Mouse (Mus musculus) heart, embryonic 15.5 days (tissue): ENCODE measurements at regions not wholly inside any gene's neighbourhood (a gene's known extent, or its start where the extent isn't known, plus 50 kb on each side); places are given as distances from the start of the nearest gene placed in this dataset.

Experiments
- ATAC-seq: fragments of 200-750 bp; cut with Nextera tagmentation; replicated peaks from 2 replicates; pipeline ENCODE4 v1.8.0; 2017; ENCODE audit warnings: low read depth, moderate TSS enrichment; ENCODE audit not compliant: insufficient number of reproducible peaks, insufficient read depth, low FRiP score
- H3K27ac ChIP-seq: fragments of 300-500 bp; sonication (generic); 2 replicates; pipeline ENCODE4 v1.5.1; 2015; ENCODE audit warnings: mild to moderate bottlenecking, inconsistent platforms
- H3K27me3 ChIP-seq: fragments of 300-500 bp; sonication (generic); 2 replicates; pipeline ENCODE4 v1.6.1; 2015; ENCODE audit warnings: inconsistent platforms
- H3K36me3 ChIP-seq: fragments of 300-500 bp; sonication (generic); 2 replicates; pipeline ENCODE4 v1.6.1; 2015; ENCODE audit warnings: mild to moderate bottlenecking, inconsistent platforms
- H3K4me1 ChIP-seq: fragments of 300-500 bp; sonication (generic); replicated peaks from 2 replicates; pipeline ENCODE4 v1.6.1; 2015; ENCODE audit warnings: inconsistent platforms
- H3K4me2 ChIP-seq: fragments of 300-500 bp; sonication (generic); 2 replicates; pipeline ENCODE4 v1.6.1; 2015; ENCODE audit warnings: inconsistent platforms, mild to moderate bottlenecking, moderate library complexity
- H3K4me3 ChIP-seq: fragments of 300-500 bp; sonication (generic); 2 replicates; pipeline ENCODE4 v1.5.1; 2015; ENCODE audit warnings: mild to moderate bottlenecking, inconsistent platforms
- H3K9ac ChIP-seq: fragments of 300-500 bp; sonication (generic); 2 replicates; pipeline ENCODE4 v1.6.1; 2015; ENCODE audit warnings: mild to moderate bottlenecking, inconsistent platforms
- H3K9me3 ChIP-seq: fragments of 300-500 bp; sonication (generic); replicated peaks from 2 replicates; pipeline ENCODE4 v1.6.1; 2016; ENCODE audit warnings: inconsistent platforms
- WGBS: fragments of 180-500 bp; shearing (Covaris S2); methylation state at CpG from one replicate; pipeline ENCODE4 v1.1.7; 2015; ENCODE audit warnings: mixed read lengths; 5-methylcytosine and 5-hydroxymethylcytosine counted together

DNA sequence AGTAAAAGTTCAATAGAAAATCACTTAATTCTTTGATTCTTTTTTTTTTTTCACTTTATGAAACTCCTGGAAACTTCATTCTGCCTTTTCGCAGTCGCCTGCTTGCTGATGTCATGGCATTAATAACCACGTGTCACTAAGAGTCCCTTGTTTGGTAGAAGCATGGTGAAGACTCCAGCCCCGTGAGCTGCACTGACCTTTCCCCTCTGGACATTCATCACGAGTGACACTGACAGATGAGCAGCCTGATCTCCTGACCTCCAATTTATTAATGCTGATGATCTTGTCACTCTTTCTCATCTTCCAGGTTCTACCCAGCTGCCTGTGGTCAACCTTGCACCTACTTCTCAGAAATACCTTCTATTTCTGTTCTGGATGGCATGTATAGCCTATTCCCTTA lies 867.1 kb upstream of the Slit2 start:
- no peak overlapping the region for H3K4me2 ChIP-seq
- H3K9me3 ChIP-seq = no peaks in the 10 kb centered on the region
- no peaks in the 10 kb centered on the region for H3K27me3 ChIP-seq
- no peak for ATAC-seq
- no peak overlapping the region for H3K4me3 ChIP-seq
- WGBS = 71% methylated on average over 5 of the region's 5 CpGs
- H3K36me3 ChIP-seq = no peaks in the 10 kb centered on the region
- no peak overlapping the region for H3K9ac ChIP-seq
- no peaks in the 10 kb centered on the region for H3K4me1 ChIP-seq
- no peak overlapping the region for H3K27ac ChIP-seq

DNA sequence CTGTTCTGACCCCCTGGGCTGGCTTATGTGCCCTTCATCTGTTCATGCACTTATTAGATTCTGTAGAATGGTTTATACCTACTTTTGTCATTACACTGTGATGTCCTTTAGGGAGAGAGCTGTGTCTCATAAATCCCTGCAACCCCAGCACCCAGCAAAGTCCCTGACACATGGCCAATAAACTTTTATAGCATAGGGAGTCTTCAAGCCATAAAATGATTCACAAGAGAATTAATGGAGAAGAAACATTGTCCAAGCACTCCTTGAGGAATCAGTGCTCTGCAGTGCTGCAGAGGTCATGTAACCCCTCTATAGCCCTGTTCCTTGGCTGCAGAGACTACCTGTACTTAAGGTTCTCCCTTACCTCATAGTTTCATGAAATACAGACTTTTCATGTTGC lies 887.2 kb upstream of the Slit2 start:
- Histone ChIP-seq H3K27me3 (no peaks in the 10 kb centered on the region), H3K9me3 (no peaks in the 10 kb centered on the region), H3K36me3 (no peaks in the 10 kb centered on the region), H3K4me1 (no peaks in the 10 kb centered on the region), H3K4me2 (no peak overlapping the region), H3K27ac (no peak overlapping the region), H3K4me3 (no peak overlapping the region), H3K9ac (no peak overlapping the region)
- ATAC-seq = no peak

DNA sequence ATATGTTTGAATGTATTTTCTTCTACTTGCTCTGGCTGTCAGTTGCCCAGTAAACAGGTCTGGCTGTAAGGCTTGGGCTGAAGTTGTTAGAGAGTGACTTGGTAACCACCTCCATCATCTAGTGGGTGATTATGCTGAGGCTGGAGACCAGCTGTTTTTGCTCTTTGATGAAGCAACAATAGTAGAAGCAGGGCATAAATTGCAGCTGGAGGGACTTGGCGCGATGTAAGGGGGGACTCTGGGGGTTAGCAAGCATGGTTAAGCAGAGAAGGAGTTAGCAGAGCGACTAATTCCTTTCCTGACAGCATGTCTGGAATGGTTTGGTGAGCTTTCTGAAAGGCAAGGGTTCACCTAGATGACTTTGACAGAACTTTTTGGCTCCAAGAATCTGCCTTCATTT lies 930.0 kb upstream of the Slit2 start:
- 64% methylated on average over 3 of the region's 3 CpGs for WGBS
- H3K9me3 ChIP-seq = no peaks in the 10 kb centered on the region
- no peak overlapping the region for H3K4me3 ChIP-seq
- no peak overlapping the region for H3K9ac ChIP-seq
- no peak overlapping the region for H3K4me2 ChIP-seq
- H3K27ac ChIP-seq = no peak overlapping the region
- no peaks in the 10 kb centered on the region for H3K27me3 ChIP-seq
- no peaks in the 10 kb centered on the region for H3K4me1 ChIP-seq
- H3K36me3 ChIP-seq = no peaks in the 10 kb centered on the region
- ATAC-seq = no peak

DNA sequence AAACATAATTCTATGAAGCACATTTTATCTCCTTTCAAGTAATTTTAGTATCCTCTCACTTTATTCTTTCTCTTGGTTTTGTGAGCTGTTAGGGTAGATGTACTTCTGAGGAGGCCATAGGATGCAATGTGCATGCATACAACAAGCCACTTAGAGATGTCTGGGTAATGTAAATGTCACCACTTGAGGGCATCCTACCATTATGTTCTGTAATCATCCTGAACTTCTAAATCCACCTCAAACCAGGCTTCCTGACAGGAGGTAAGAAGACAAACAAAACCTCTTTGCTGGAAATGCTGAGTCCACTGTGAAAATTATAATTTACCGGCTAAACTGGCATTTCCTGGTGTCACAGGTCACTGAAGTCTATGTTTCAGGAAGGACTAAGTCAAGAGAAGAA lies 946.2 kb upstream of the Slit2 start:
- no peak for ATAC-seq
- 27% methylated on average over 1 of the region's 1 CpGs for WGBS

DNA sequence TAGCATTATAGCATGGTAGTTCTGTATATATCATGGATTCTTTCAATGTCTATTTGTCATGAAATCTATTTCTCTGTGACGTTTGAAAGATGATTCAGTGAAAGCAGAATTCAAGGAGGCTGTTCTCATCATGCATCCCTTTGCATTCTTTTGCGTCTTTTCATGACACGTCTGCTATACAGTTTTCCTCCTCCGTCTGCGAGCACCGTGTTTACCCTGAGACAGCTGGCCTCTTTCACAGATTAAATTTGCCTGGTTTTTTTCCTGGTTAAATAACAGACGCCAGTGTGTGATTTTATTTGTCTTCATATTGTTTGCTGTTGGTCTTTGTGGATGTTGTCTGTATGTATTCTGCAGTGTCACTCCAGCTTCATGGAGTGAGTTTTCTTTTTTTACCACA lies 948.9 kb upstream of the Slit2 start:
- Histone ChIP-seq H3K4me2 (no peak overlapping the region), H3K4me3 (no peak overlapping the region), H3K36me3 (no peaks in the 10 kb centered on the region), H3K27ac (no peak overlapping the region), H3K9ac (no peak overlapping the region), H3K9me3 (no peaks in the 10 kb centered on the region), H3K27me3 (no peaks in the 10 kb centered on the region), H3K4me1 (no peaks in the 10 kb centered on the region)
- WGBS = 56% methylated on average over 7 of the region's 7 CpGs
- ATAC-seq = no peak

More for the DNA sequence above, 946.2 kb upstream of the Slit2 start:
- no peak overlapping the region for H3K9ac ChIP-seq
- no peaks in the 10 kb centered on the region for H3K4me1 ChIP-seq
- H3K9me3 ChIP-seq = no peaks in the 10 kb centered on the region
- no peak overlapping the region for H3K4me2 ChIP-seq
- H3K36me3 ChIP-seq = no peaks in the 10 kb centered on the region
- H3K27me3 ChIP-seq = no peaks in the 10 kb centered on the region
- H3K27ac ChIP-seq = no peak overlapping the region
- no peak overlapping the region for H3K4me3 ChIP-seq

DNA sequence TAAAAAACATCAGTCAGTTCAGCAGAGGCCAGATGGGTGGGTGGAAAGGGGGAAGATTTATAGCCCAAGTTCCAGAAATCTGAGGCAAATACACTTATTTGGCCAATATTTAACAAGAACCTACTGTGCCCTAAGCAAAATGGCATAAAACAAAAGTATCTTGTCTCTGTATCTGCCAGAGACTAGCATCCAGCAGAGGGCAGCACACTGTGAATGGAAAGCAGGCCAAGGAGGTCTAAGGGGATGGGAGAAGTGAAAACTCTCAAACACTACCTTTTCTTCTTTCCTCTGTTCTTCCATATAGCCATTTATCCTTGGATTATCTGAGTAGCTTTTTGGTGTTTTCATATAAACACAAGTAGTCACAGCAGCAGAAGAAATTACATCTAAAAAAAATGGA lies 968.6 kb upstream of the Slit2 start:
- Histone ChIP-seq H3K4me1 (no peaks in the 10 kb centered on the region), H3K4me2 (no peak overlapping the region), H3K9ac (no peak overlapping the region), H3K27ac (no peak overlapping the region), H3K27me3 (no peaks in the 10 kb centered on the region), H3K9me3 (no peaks in the 10 kb centered on the region), H3K4me3 (no peak overlapping the region), H3K36me3 (no peaks in the 10 kb centered on the region)
- no peak for ATAC-seq

DNA sequence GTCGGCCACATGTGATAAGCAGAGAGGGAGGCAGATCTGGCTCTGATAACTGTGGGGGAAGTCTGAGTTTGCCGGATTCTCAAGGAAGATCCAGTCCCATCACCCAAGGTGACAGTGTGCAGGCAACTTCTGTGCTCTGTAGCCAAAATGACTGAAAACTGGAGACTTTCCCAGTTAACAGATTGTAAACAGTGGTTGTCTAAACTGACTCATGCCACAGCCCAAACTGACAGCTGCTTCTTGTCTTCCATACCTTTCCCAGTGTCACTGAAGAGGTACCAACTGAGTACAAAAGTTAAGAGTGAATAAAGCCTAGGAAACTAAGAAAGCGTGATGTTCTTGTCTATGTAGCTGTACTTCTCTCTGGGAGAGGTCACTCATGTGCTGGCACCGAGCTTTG lies 990.4 kb upstream of the Slit2 start:
- ATAC-seq = no peak
- Histone ChIP-seq H3K36me3 (no peaks in the 10 kb centered on the region), H3K9ac (no peak overlapping the region), H3K4me3 (no peak overlapping the region), H3K27me3 (no peaks in the 10 kb centered on the region), H3K4me1 (no peaks in the 10 kb centered on the region), H3K4me2 (no peak overlapping the region), H3K9me3 (no peaks in the 10 kb centered on the region), H3K27ac (no peak overlapping the region)
- 38% methylated on average over 4 of the region's 4 CpGs for WGBS

DNA sequence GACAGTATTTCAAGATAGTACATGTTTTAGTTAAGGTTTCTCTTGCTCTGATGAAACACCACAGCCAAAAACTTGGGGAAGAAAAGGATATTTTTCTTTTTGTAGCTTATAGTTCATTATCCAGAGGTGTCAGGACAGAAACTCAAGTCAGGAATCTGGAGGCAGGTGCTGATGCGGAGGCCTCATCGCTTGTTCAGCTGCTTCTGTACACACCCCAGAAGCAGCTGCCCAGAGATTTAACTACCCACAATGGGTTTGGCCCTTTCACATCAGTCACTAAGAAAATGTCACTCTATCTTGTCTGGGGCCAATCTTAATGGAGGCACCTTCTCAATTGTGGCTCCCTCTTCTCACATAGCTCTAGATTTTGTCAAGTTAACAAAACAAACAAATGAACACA lies 996.4 kb upstream of the Slit2 start:
- no peaks in the 10 kb centered on the region for H3K27me3 ChIP-seq
- no peak overlapping the region for H3K4me3 ChIP-seq
- no peak for ATAC-seq
- no peaks in the 10 kb centered on the region for H3K4me1 ChIP-seq
- no peaks in the 10 kb centered on the region for H3K36me3 ChIP-seq
- H3K9me3 ChIP-seq = no peaks in the 10 kb centered on the region
- H3K27ac ChIP-seq = no peak overlapping the region
- no peak overlapping the region for H3K9ac ChIP-seq
- no peak overlapping the region for H3K4me2 ChIP-seq
- WGBS = 79% methylated on average over 2 of the region's 2 CpGs

DNA sequence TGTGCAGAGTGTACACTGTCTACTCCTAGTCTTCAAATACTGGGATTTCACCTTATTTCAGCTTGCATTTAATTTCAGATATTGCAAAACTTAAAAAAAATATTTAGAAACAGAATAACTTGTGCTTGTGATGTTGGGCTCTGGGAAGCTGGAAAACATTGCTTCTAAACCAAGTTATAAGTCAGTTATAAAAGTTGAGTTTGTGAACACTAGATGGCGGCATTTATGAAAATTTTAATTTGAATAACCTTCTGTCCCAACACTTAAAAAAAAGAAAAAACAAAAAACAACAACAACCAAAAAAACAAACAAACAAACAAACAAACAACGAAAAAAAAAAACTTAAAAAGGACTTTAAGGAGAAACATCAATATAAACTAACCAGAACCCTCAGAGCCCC lies 1002.6 kb upstream of the Slit2 start:
- Histone ChIP-seq H3K27ac (no peak overlapping the region), H3K9me3 (no peaks in the 10 kb centered on the region), H3K36me3 (no peaks in the 10 kb centered on the region), H3K4me1 (no peaks in the 10 kb centered on the region), H3K9ac (no peak overlapping the region), H3K4me2 (no peak overlapping the region), H3K4me3 (no peak overlapping the region), H3K27me3 (no peaks in the 10 kb centered on the region)
- no peak for ATAC-seq
- 72% methylated on average over 2 of the region's 2 CpGs for WGBS

DNA sequence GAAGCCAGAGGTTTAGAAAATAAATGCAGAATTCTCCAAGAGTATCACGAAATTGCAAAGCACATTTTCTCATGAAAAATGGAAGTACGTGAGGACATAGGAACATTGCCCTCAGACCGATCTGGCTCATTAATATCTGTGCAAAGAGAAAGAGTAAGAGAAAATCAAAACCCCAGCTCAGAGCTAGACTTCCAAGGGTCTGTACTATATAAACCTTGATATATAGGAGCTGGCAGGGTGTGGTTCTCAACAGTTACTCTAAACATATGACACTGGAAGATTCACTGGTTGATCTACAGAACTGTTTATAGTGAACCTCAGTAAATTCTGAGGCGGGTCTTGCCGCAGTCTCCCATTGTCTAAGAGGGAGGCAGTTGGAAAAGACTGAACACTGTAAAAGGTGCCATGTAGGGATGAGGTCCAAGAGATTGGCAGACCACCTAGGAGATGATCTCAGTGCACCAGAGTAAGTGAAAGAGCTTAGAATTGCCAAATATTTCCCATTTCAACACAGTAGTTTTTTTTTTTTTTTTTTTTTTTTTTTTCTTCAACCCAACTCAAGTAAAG lies 1014.0 kb upstream of the Slit2 start:
- 82% methylated on average over 5 of the region's 5 CpGs for WGBS
- no peaks in the 10 kb centered on the region for H3K36me3 ChIP-seq
- H3K4me3 ChIP-seq = no peak overlapping the region
- H3K27me3 ChIP-seq = no peaks in the 10 kb centered on the region
- H3K9me3 ChIP-seq = no peaks in the 10 kb centered on the region
- no peak for ATAC-seq
- H3K4me2 ChIP-seq = no peak overlapping the region
- H3K27ac ChIP-seq = no peak overlapping the region
- no peak overlapping the region for H3K9ac ChIP-seq
- H3K4me1 ChIP-seq = no peaks in the 10 kb centered on the region

DNA sequence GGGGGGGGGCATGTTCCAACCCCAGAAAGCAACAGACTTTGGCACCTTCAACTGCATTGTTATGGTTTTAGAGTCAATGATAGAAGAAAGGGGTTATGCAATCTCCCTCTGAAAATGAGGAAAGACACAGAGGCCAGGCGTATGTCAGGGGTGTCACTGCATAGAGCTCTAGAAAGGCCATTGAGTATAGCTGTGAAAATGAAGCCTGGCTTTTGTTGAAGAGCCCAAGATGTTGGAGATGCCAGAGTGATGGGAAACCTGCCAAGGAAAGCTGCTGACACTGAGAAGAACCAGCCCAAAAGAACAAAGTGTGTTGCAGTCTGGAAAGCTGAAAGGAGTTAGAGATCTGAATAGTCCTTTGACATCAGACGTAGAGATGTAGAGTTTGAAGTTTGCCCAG lies 1022.2 kb upstream of the Slit2 start:
- ATAC-seq = no peak
- WGBS = 44% methylated on average over 2 of the region's 2 CpGs
- H3K36me3 ChIP-seq = no peaks in the 10 kb centered on the region

DNA sequence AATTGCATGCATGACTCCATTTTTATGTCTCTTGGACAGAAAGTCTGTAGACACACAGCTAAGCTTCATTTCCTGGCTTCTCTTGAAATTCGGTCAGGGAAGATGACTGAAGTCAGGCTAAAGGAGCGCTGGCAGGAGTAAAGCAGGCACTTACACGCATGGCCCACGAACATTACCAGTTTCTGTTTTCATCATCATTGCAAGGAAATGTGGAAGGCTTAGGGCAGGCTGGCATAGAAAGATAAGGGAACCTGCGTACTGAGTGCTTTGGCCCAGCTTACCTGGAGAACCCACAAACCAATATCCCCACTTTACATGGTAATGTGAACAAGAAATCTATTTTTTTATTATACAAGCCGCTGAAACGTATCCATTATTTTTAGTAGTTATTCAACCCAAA lies 1056.6 kb upstream of the Slit2 start:
- Histone ChIP-seq H3K9me3 (no peaks in the 10 kb centered on the region), H3K27ac (no peak overlapping the region), H3K27me3 (no peaks in the 10 kb centered on the region), H3K36me3 (no peaks in the 10 kb centered on the region), H3K4me2 (no peak overlapping the region), H3K4me1 (no peaks in the 10 kb centered on the region), H3K9ac (no peak overlapping the region), H3K4me3 (no peak overlapping the region)
- 85% methylated on average over 7 of the region's 7 CpGs for WGBS
- ATAC-seq = no peak

More for the DNA sequence above, 1022.2 kb upstream of the Slit2 start:
- H3K4me1 ChIP-seq = 0 out of 2 replicates have a peak, but pooled peaks cover 3% of the 10 kb centered on the region
- no peak overlapping the region for H3K4me3 ChIP-seq
- H3K27me3 ChIP-seq = no peaks in the 10 kb centered on the region
- H3K9ac ChIP-seq = no peak overlapping the region
- no peaks in the 10 kb centered on the region for H3K9me3 ChIP-seq
- H3K27ac ChIP-seq = no peak overlapping the region
- H3K4me2 ChIP-seq = no peak overlapping the region
